Mouse (Mus musculus): ENCODE measurements around the gene Tiam1.

Gene Tiam1

DNA sequence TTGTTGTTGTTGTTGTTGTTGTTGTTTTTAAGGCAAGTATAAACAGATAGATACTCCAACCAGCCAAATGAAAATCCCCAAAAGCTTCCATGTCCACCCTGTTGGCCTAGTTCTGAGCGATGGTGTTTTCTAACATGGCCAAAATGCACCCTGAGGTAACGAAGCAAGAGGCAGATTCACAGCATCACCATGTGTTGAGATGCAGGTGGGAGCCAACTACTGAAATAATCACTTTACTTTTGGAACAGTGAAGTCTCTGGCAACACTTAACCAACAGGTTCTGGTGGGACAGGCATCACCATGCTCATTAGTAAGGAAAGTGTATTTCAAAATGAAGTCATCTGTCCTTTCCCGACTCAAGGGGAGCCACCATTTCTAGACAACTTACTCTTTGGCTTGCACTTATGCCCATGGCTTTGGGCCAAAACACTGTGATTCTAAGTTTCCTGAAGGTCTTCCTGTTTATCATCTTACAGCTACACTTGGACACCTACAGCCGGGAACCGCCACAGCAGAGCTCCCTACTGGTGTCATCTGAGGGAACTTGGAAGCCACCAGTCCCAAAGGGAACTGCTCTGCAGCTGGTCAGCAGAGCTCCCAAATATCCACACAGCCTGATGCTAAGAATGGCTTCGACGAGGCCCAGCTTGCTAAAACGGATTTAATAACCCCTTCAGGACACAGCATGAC lies 230.7 kb downstream of the Tiam1 start:
- DNase-seq (ENCODE audit: low read depth, low spot score) = no peak

DNA sequence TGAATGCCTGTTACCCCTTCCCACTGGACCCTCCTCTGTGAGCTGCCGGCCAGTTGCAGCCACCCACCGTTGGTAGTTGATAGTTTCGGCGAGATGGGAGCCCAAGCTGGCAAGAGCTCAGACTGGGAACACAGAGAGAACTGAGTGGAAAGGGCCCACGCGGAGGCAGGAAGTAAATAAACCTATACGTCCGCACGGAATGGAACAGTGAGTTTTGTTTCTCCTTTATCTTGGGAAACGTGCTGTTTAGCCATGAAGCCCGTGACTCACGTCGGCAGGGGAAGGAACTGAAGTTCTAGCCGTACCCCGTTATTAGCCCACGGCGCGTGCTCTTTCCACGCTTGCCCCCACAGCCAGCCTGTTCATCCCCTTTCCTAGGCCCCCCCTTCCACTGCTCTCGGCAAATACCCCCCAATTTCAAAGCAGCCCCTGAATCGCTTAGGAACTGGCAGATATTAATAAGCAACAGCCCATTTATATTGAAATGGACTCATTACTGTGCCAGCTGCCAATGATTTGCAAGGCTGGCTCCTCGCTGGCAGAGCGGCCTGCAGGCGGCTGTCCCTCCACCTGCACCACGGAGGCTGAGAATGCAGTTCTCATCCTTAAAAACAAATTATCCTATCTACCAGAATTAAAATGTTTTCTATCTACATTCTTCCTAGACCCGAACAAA lies 234.0 kb downstream of the Tiam1 start:
- no peak for DNase-seq (ENCODE audit: low read depth, low spot score)

GRCm38 (mm10) chr16:89907651-89908050 lies 235.9 kb downstream of the Tiam1 start:
- no peak for DNase-seq (ENCODE audit: low read depth, low spot score)

- peak; percentile 18 for DNase-seq (ENCODE audit: low read depth, low spot score)
Observed at GRCm38 (mm10) chr16:89906909-89907308, 236.7 kb downstream of the Tiam1 start.

- peak; percentile 71 for DNase-seq (ENCODE audit: low read depth, low spot score)
Observed at GRCm38 (mm10) chr16:89905730-89906305, 237.8 kb downstream of the Tiam1 start.

GRCm38 (mm10) chr16:89904121-89904520 lies 239.4 kb downstream of the Tiam1 start:
- peak; percentile 24 for DNase-seq (ENCODE audit: low read depth, low spot score)

DNA sequence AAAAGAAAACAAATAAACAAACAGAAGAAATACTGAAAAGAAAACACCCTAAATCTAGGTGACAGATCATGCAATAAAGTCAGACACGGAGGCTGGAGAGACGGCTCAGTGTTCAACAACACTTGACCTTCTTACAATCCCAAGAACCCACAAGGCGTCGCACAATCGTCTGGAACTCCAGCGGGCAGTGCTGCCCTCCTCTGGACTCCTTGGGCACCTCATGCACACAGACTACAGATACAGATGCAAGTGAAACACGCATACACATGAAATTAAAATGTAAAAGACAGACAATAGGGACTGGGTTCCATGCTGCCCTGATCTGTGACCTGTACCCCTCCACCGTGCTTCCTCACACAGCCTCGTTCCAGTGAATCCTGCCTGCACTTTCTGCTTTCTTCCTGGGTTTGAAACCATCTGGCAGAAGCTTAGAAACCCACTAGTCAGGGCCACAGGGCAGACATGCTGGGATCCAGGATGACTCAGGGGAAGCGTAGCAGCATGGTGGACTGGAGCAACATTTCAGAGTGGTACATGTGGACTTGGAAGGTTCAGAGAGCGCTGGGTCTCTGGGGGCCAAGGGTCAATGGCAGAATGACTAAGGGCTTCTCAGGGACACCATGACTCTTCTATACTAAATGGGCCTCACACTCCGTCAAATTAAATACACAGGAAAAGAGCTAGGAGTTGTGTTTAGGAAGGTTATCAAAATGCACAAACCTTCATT lies 240.8 kb downstream of the Tiam1 start:
- no peak for DNase-seq (ENCODE audit: low read depth, low spot score)

- no peak for DNase-seq (ENCODE audit: low read depth, low spot score)
Observed at GRCm38 (mm10) chr16:89900681-89901080, 242.9 kb downstream of the Tiam1 start.

DNA sequence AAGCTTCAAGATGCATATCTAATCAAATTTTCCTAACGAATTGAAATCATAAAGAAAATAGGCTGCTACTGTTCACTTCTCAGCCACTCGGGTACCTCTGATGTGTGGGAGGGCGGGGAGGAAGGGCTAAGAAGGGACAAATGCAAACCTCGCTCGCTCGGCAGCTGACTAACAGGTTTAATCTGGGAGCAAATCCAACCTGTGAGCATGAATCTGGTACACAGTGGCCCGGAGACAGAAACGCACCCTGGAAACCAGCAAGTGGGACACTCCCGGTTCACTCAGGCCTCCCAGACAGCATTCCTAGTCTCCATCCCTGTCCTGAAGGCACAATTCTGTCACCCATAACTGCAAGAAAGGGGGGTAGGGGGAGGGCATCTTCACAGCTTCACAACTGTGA lies 244.4 kb downstream of the Tiam1 start:
- no peak for DNase-seq (ENCODE audit: low read depth, low spot score)

GRCm38 (mm10) chr16:89898299-89898625 lies 245.3 kb downstream of the Tiam1 start:
- no peak for DNase-seq (ENCODE audit: low read depth, low spot score)

DNA sequence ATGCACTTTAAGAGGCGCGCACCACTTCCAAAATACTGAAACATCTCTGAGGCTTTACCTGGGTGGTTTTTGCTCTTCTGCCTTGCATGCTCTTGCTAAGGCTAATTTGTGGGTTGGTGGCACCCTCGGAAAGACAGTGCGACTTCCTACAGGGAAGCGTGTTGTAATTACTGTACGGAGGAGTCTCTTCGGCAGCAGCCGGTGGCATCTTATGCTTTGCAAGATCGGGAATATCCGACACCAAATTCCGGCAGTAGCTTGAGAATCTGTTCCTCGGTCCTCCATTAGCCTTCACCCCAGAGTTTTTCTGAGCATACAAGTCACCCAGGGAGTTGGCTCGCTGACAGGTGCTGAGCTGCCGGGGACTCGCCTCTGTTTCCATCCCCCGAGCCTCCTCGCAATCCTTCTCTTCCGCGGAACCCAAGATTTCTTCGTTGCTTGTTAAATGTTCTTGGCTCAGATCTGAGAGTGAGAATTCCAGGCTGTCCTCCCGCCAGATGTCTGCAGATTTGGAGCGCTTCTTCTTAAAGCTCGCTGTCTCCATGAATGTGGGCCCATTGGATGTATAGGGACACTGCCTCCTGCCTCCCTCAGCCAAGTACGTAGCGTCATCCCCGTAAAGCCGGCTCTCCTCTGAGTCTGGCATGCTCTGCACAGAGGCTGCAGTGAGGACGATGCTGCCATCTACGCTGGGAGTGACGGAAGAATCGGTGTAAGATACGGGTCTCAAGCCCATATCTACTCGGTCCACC lies 245.8 kb downstream of the Tiam1 start:
- no peak for DNase-seq (ENCODE audit: low read depth, low spot score)

DNA sequence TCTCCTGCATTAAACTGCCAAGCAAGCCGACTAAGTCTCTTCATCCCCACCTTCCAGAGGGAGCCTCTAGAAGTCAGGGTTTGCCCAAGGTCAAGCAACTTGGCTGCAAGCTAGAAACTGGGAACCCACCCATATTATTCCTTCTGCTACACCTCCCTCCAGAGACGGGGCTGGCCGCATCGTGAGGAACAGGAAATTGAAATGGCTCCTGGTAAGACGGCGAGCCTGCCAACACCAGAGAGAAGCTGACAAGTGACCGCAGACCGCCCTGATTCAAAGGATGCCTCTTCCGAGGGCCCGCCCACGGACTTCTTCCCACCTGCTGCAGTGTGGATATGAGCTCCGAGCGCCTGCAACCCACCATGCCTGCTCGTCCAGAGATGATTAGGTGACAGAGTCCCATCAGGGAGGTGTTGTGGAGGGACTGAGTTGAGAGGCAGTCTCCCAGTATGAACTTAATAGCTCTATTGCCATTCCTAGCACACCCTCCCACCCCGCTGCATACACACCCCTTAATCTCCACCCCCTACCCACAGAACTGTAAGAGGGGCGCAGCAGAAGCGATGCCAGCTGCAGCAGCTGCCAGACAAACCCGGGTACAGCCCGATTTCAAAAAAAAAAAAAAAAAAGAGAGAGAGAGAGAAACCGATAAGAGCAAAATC lies 246.6 kb downstream of the Tiam1 start:
- DNase-seq (ENCODE audit: low read depth, low spot score) = peak; percentile 10

DNA sequence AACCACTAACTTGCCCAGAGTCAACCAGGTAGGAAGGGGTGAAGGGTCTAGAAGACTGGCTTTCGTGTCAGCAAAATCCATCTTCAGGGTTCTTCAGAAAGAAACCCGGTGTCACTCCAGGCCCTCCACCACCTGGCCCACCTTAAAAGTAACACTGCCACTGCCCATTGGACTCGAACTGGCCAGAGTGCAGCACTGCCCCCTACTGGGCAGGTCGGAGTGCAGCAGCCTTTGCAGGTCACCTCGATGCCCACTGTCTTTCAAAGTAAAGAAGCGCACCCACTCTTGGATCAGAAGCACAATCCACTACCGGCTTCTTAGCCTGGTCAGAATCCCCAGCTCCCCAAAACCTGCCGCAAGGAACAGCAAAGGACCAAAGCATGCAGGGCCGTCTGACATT lies 247.2 kb downstream of the Tiam1 start:
- DNase-seq (ENCODE audit: low read depth, low spot score) = peak; percentile 72

GRCm38 (mm10) chr16:89895283-89895682 lies 248.3 kb downstream of the Tiam1 start:
- DNase-seq (ENCODE audit: low read depth, low spot score) = no peak

- DNase-seq (ENCODE audit: low read depth, low spot score) = no peak
Observed at GRCm38 (mm10) chr16:89894816-89895215, 248.8 kb downstream of the Tiam1 start.

DNA sequence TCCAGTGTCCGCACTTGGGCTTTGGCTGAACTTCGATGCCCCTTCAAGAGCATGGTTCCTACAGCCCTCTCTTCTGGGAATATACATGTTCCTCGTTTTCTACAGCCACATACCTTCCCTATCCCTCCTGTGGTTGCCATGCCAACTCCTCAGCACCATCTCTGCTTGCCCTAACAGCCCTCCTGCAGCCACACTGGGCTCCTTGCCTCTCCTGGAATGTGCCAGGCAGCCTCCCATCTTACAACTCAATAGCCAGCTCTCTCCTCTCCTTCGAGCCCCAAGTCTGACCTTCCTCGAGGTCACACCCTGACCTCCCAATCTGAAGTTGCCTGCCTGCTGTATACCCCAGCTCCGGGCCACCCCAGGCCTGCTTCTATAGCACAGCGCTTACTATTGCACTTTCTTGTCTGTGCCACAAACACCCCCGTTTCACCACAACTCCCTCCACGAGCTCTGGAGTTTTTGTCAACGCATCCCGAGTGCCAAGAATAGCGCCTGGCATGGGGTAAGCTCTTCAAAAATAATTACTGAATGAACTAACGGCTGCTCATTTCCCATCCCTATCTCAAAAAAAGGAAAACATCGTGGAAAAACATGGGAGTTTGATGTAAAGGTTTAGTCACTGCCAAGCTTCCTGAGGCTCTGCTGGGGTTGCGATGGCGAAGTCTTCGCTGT lies 252.9 kb downstream of the Tiam1 start:
- no peak for DNase-seq (ENCODE audit: low read depth, low spot score)

DNA sequence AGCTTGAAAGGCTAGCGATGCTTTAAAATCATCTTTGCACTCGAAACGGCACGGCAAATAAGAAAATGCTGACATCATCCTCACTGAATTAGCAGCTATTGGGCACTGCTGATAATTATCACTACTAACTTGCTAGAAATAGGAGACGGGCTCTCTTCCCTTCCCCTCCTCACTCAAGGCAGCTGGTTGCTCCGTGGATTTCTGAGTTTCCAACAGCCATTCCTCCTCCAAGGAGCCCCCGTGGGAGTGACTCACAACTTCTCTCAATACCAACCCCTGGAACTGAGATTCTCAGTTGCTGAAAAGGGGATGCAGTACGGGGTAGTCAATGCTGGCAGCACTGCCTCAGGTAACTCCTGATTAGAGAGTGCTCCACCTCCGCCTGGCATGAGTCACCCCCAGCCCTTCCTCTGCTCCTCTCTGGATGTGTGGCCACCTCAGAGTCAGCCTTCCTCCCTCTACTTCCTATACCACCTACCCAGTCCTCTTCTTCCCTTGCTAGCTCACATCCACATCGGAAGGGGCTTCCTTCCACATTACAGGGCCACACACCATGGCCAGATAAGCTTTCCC lies 253.6 kb downstream of the Tiam1 start:
- DNase-seq (ENCODE audit: low read depth, low spot score) = no peak

- no peak for DNase-seq (ENCODE audit: low read depth, low spot score)
Observed at GRCm38 (mm10) chr16:89886561-89886960, 257.0 kb downstream of the Tiam1 start.

DNA sequence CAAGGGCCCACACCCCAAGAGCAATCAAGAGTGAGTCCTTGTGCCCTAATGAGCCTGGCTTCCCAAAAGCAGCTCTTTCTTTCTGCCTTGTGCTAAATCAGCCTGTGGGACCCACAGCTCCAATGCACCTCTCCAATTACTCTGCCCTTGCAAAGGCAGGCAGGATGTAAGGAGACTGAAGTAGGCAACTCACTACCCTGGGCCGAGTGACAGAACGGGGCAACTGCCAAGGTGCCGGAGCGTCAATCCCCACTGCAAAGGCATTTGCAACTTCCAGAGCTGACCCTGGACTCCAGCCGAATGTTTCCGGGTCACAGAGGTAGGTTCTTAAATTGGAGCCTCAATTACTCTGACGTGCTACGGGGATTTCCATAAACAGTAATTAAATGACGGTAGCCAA lies 257.9 kb downstream of the Tiam1 start:
- DNase-seq (ENCODE audit: low read depth, low spot score) = no peak

DNA sequence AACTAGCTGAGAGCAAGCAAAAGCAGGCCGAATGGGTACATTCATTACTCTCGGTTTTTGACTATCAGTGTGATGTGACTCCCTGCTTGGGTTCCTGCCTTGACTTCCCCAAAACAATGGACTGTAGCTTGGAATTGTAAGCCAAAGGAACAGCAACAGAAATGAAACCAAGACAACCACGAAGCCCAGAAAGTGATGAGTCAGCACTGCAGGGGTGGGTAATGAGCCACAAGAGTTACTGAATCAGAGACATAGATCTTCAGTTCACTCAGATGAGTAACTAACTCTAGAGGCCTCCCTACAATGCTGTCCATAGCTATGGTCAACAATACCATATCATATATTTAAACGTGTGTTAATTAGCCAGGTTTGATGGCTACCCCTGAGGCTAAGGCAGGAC lies 259.7 kb downstream of the Tiam1 start:
- DNase-seq (ENCODE audit: low read depth, low spot score) = no peak
